Mouse (Mus musculus) left cerebral cortex, adult 18-20 months (tissue): Measurements from ENCODE around the gene Arpp21. TPM values are rescaled to one million over a fixed set of nuclear protein-coding genes. Genes with fewer than 3 reads are reported as not detected.
"Not testable (repeated sequence)": the region's sequence is repeated elsewhere in the genome, so short reads cannot be mapped to it uniquely, and the experiment has no call there.

Source experiments
- DNase-seq, 2 experiments: peaks; one replicate each; pipeline ENCODE4 v3.0.0; 2021 to 2022; ENCODE audit warnings: low spot score in 2 of 2, mixed read lengths in 1 of 2
- microRNA-seq, 2 experiments: library from miRNA; unstranded; fragments of <30 nt; microRNA quantifications; one replicate each; pipeline ENCODE4 v1.2.0; 2021
- total RNA-seq, 2 experiments: library from RNA; stranded (reverse); gene quantifications; 2 replicates each; pipeline ENCODE4 v1.2.3; 2021

The Arpp21 gene
- total RNA-seq, 2 experiments from 2014 or later, result 673 to 751 TPM

DNA sequence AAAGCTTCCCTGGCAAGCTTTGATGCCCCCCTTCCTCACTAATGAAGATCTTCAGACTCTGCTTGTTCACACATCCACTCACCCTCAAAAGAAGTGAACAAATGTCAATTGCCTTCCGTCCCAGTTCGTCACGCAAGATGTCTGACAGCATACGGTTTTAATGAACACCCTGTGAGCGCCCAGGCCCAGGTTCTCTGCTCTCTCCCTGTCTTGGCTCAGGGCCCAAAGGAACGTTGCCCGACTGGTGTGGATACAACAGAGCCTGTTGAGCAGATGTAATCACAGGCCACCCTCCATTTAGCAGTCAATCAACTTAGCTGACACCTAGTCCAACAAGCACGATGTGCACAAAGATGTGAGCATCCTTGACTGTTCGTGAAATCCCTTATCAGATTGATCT, 198.0 kb downstream of the Arpp21 start:
- no peak for DNase-seq

DNA sequence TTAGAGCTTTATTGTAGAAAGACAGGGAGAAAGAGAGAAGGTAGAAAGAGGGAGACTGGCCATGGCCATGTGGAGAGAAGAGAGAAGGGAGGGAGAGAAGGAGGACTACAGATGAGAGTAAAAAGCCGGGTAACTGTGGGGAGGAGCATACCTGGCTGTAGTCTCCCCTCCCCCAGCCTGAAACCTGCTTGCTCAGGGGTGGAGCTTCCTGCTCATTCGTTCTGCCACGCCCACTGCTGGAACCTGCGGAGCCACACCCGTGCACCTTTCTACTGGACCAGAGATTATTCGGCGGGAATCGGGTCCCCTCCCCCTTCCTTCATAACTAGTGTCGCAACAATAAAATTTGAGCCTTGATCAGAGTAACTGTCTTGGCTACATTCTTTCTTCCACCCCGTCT, 201.9 kb downstream of the Arpp21 start:
- not testable (repeated sequence) for DNase-seq

DNA sequence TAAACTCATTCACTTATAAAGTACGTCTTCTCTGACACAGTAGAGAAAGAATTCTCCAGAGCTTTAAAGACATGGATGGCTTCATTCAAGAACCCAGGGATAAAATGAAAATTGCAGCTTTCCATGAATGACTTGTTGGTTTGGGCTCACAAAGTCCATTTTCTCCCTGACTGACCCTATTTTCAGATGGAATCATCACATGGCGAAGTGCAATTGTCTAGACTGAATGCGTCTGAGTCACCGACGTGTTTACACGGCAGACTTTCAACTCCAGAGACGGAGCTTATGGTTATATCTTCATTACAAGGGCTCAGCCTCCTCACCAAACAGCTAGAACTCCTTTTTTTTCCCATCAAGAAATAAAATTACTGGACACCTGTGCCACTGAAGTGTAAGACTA, 203.6 kb downstream of the Arpp21 start:
- no peak for DNase-seq

DNA sequence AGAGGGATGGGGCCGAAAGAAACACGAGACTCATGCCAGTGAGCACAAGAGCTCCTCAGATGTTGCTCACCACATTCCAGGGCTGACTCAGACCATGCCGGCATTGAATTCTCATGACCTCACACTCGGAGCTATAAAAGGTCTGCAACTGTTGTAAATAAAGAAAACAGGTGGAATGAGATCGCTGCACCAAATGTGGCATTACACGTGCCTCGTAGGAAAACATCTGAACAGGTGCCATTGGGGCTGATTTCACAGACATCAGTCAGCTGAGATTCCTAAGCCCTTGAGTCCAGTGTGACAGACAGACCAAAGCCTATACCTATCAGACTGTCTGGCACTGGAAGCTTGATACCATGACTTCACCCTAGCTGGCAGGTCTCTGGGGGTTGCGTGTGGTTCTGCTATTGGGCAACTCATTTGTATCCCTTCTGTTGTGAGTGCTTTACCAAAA, 212.1 kb downstream of the Arpp21 start:
- no peak for DNase-seq

DNA sequence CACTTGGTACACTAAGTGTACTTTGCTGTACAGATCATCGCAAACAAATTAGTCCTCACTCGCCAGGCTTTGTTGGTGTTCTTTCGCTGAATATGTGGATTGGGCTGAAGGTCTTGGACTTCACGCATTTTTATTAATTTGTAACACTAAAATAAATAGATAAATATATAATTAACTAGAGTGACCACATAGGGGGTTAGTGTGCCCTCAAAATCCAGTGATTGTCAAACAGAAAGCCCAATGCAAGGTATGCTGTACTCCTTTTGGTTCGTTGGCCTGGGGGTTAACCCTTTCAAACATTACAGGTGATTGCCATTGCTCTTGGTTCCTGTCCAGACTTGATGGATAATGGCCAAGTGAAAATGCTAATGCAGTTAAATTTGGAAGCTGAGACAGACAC, 212.6 kb downstream of the Arpp21 start:
- DNase-seq, result no peak

Small RNAs within 50 kb of the gene (microRNA-seq; reads per million reads assigned to microRNA genes)
- gene Mir128-2, result 3,442 to 3,512 reads per million in 2 experiments
